Comparison of ENCODE assay signal across 9 mouse cellular contexts in the genomic region with DNA sequence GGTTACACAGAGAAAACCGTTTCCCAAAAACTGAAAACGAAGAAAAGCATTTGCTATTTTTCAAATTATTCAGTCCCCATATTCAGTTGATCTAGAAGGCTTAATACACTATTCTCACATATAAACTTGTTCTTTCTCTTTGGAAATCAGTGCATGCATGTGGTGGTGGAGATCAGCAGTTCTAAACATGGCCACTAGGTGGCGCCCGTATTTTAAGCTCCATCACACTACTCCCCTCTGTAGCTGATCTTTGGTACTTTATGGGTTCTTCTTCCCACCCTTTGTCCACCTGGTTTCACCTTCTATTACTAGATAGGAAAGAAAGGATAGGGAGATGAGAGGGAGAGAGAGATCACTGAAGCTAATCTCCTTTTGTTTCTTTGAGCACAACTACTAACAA. TPM values are rescaled to one million over a fixed set of nuclear protein-coding genes. Genes with fewer than 3 reads are reported as not detected.
DNase-seq lines count a peak whose midpoint lies in the region; ATAC-seq and TF ChIP-seq lines count a peak whose summit lies in the region.
"Had no signal": no experiment of that assay in that cellular context is flagged by ENCODE, and none has a peak within 500 bp of the region (broad histone marks: within the 10 kb centered on the region; RNA-seq: fewer than 3 reads in every experiment).

No protein-coding gene starts in this region.

- DNase-seq in heart, adult 18-20 months, result peak; percentile 65 to 85
- DNase-seq in heart, postnatal 25 days (ENCODE audit: low spot score), result no peak
- peak; percentile 83 for DNase-seq in adrenal gland, postnatal 10 days
- peak; percentile 78 for DNase-seq in embryonic facial prominence, embryonic 10.5 days (ENCODE audit: low spot score)
- DNase-seq in heart, postnatal 0 days (ENCODE audit: low spot score), result peak; percentile 63
- DNase-seq in layer of hippocampus, postnatal 36 days, result peak; percentile 51 to 65
- peak; percentile 85 for DNase-seq in mesoderm, embryonic 11.5 days (ENCODE audit: low read depth, low spot score)
- peak; percentile 54 for DNase-seq in skeletal muscle tissue, adult 2 months (ENCODE audit: low read depth, low spot score)

- no peaks in the 10 kb centered on the region for H3K27me3 ChIP-seq in embryonic facial prominence, embryonic 10.5 days (replicated peaks; ENCODE audit: low read depth, poor library complexity, severe bottlenecking)
- no peaks in the 10 kb centered on the region for H3K27me3 ChIP-seq in heart, postnatal 0 days (ENCODE audit: control insufficient read depth, insufficient read depth, low read length)

- no peak overlapping the region for H3K9ac ChIP-seq in heart, postnatal 0 days (replicated peaks; ENCODE audit: low read depth, low read length)

- peak; percentile 79 for ATAC-seq in heart, postnatal 0 days (ENCODE audit: insufficient read depth, low read depth)

- 23% methylated on average over 4 of the region's 4 CpGs for WGBS in embryonic facial prominence, embryonic 10.5 days
- WGBS in heart, postnatal 0 days, result 20% methylated on average over 4 of the region's 4 CpGs

- no peak overlapping the region for H3K27ac ChIP-seq in embryonic facial prominence, embryonic 10.5 days (replicated peaks)
- H3K27ac ChIP-seq in heart, postnatal 0 days (ENCODE audit: low read depth), result no peak overlapping the region

- TF ChIP-seq CTCF in heart, postnatal 0 days (IDR thresholded peaks at IDR 0.05; ENCODE audit: low read depth), result peak; percentile 86

- H3K4me3 ChIP-seq in embryonic facial prominence, embryonic 10.5 days, result no peak overlapping the region
- H3K4me3 ChIP-seq in heart, postnatal 0 days (ENCODE audit: low read depth, low read length), result no peak overlapping the region
- H3K4me3 ChIP-seq: myocyte had no signal

- H3K4me2 ChIP-seq in heart, postnatal 0 days (ENCODE audit: low read depth, low read length), result no peak overlapping the region

- H3K4me1 ChIP-seq in embryonic facial prominence, embryonic 10.5 days, result no peaks in the 10 kb centered on the region
- H3K4me1 ChIP-seq in heart, postnatal 0 days (ENCODE audit: control insufficient read depth, insufficient read depth), result no peaks in the 10 kb centered on the region

- no peaks in the 10 kb centered on the region for H3K9me3 ChIP-seq in embryonic facial prominence, embryonic 10.5 days
- H3K9me3 ChIP-seq in heart, postnatal 0 days (replicated peaks; ENCODE audit: control insufficient read depth, low read length), result no peaks in the 10 kb centered on the region

- intact Hi-C loops in heart, postnatal 25 days (cut with DNase I), result loop anchor here (2.0 to 5.0 kb wide), 2 partner anchors 32 to 159 kb away; no protein-coding TSS in a partner anchor

- peaks cover 98% of the 10 kb centered on the region for H3K36me3 ChIP-seq in embryonic facial prominence, embryonic 10.5 days (replicated peaks)
- H3K36me3 ChIP-seq in heart, postnatal 0 days (replicated peaks; ENCODE audit: control insufficient read depth, insufficient read depth, low read length), result peaks cover 89% of the 10 kb centered on the region

- TF ChIP-seq EP300 in heart, postnatal 0 days (IDR thresholded peaks at IDR 0.05; ENCODE audit: low read depth), result no peak

RNA-seq across cellular contexts. Expression of gene Dhrs13, which starts 12.4 kb away (rescaled TPM):
- total RNA-seq in heart, adult 18-20 months (2021), result 1 to 10 TPM; 4.1 to 5.2 TPM
- total RNA-seq in heart, postnatal 25 days (2021), result 1 to 10 TPM; 3.2 to 4.4 TPM
- total RNA-seq in adrenal gland, postnatal 10 days (2021), result 10 to 100 TPM in 1 of 2 experiments, 1 to 10 TPM in 1; 8.6 to 10.4 TPM
- 12.8 and 13.2 TPM in 2 replicates for polyA plus RNA-seq in embryonic facial prominence, embryonic 10.5 days (2016; fragmentation: Nextera tagmentation; extraction: Ambion mirVana)
- total RNA-seq in heart, postnatal 0 days (2014; rRNA removed; ENCODE audit: low replicate concordance), result 7.3 and 9.4 TPM in 2 replicates
- polyA plus RNA-seq in heart, postnatal 0 days (2015; fragmentation: Nextera tagmentation; extraction: Ambion mirVana), result 7.7 and 8.6 TPM in 2 replicates
- 1 to 10 TPM; 4.5 to 6.2 TPM for total RNA-seq in layer of hippocampus, postnatal 36 days (2021)

RNA-seq across cellular contexts. Expression of gene Flot2, which starts 18.1 kb away (rescaled TPM):
- 10 to 100 TPM; 54.1 to 56.0 TPM for total RNA-seq in heart, adult 18-20 months (2021)
- total RNA-seq in heart, postnatal 25 days (2021), result 10 to 100 TPM; 59.3 to 61.2 TPM
- total RNA-seq in adrenal gland, postnatal 10 days (2021), result 10 to 100 TPM; 79.1 to 95.9 TPM
- 57.8 and 60.9 TPM in 2 replicates for polyA plus RNA-seq in embryonic facial prominence, embryonic 10.5 days (2016; fragmentation: Nextera tagmentation; extraction: Ambion mirVana)
- total RNA-seq in heart, postnatal 0 days (2014; rRNA removed; ENCODE audit: low replicate concordance), result 77.9 and 111 TPM in 2 replicates
- 91.3 and 95.0 TPM in 2 replicates for polyA plus RNA-seq in heart, postnatal 0 days (2015; fragmentation: Nextera tagmentation; extraction: Ambion mirVana)
- 10 to 100 TPM; 71.8 to 74.3 TPM for total RNA-seq in layer of hippocampus, postnatal 36 days (2021)

RNA-seq across cellular contexts. Expression of gene Phf12, which starts 37.1 kb away (rescaled TPM):
- 10 to 100 TPM; 21.7 to 21.9 TPM for total RNA-seq in heart, adult 18-20 months (2021)
- total RNA-seq in heart, postnatal 25 days (2021), result 10 to 100 TPM; 23.7 to 28.6 TPM
- 10 to 100 TPM; 42.9 to 55.3 TPM for total RNA-seq in adrenal gland, postnatal 10 days (2021)
- 20.5 and 21.6 TPM in 2 replicates for polyA plus RNA-seq in embryonic facial prominence, embryonic 10.5 days (2016; fragmentation: Nextera tagmentation; extraction: Ambion mirVana)
- 19.2 and 25.1 TPM in 2 replicates for total RNA-seq in heart, postnatal 0 days (2014; rRNA removed; ENCODE audit: low replicate concordance)
- 5.6 and 7.3 TPM in 2 replicates for polyA plus RNA-seq in heart, postnatal 0 days (2015; fragmentation: Nextera tagmentation; extraction: Ambion mirVana)
- 10 to 100 TPM; 48.3 to 51.2 TPM for total RNA-seq in layer of hippocampus, postnatal 36 days (2021)
